Mouse (Mus musculus): Measurements from ENCODE around the gene Ppp1r3e.

DNA sequence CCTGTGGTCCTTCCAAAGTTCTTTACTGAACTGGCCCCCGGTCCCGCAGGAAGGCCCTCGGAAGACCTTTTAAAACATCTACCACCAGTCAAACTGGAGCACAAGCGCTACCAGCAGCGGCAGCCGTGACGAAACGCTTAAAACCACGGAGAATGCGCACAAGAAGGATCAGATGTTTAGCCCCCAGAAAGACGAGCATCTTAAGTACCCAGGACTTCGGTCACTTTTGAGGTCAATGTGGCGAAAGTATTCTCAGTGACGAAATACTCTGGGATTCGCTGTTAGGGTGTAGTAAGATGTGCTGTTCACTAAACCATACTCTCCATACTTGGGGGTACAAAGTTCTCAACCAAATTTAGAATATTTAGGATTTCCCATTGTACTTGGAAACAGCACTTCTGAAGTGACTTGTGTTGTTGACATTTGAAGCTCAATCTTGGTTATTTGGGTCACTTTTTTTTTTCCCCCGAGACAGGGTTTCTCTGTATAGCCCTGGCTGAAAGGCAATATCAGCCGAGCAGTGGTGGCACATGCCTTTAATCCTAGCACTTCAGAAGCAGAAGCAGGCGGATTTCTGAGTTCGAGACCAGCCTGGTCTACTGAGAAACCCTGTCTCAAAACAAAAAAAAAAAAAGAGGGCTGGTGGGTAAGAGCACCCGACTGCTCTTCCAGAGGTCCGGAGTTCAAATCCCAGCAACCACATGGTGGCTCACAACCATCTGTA is 12.9 kb downstream of the Ppp1r3e start:
- no peak for TF ChIP-seq CTCF (IDR thresholded peaks at IDR 0.05; ENCODE audit: control insufficient read depth, insufficient read depth, insufficient read length)
- no peak for TF ChIP-seq USF1 (IDR thresholded peaks at IDR 0.05; ENCODE audit: low read depth)
- no peak for TF ChIP-seq MYOD1 (IDR thresholded peaks at IDR 0.05; ENCODE audit: control insufficient read depth, insufficient read length, low read depth)
- TF ChIP-seq MAX (IDR thresholded peaks at IDR 0.05): no peak
- TF ChIP-seq CEBPB (IDR thresholded peaks at IDR 0.05; ENCODE audit: low read depth): no peak
- TF ChIP-seq MYOG (IDR thresholded peaks at IDR 0.05; ENCODE audit: control insufficient read depth, extremely low read depth, insufficient read length): no peak
- no peak for TF ChIP-seq FOSL1 (IDR thresholded peaks at IDR 0.05; ENCODE audit: insufficient read depth, low read length, poor library complexity, severe bottlenecking)

Data from C2C12 (cell line).